Mouse (Mus musculus) layer of hippocampus, adult 18-20 months (tissue): ENCODE results near the gene Rasl10a. TPM values are rescaled to one million over a fixed set of nuclear protein-coding genes. Genes with fewer than 3 reads are reported as not detected.

Experiments used
- DNase-seq, 2 experiments: peaks; one replicate each; pipeline ENCODE4 v3.0.0; 2022; ENCODE audit warnings: low spot score in 2 of 2
- long read RNA-seq: library from polyadenylated mRNA; stranded (forward); transcript quantifications from one replicate; pipeline ENCODE4 v2.0.0, GENCODE M21; 2021
- total RNA-seq, 2 experiments: library from RNA; stranded (reverse); gene quantifications; 2 replicates each; pipeline ENCODE4 v1.2.3; 2021

The Rasl10a gene
- 100 to 1,000 TPM in 1 of 2 experiments, 10 to 100 TPM in 1; 88.1 to 109 TPM for total RNA-seq
- long read RNA-seq, transcript Rasl10a-201 (3 exons, 1,110 nt): major isoform, 48 of 104 reads
- long read RNA-seq, partial matches to known transcripts: 37 of 104 reads
- long read RNA-seq, other reads (novel, unspliced or antisense): 19 of 104 reads

- peak; percentile 55 to 61 for DNase-seq
Measured at GRCm38 (mm10) chr11:5057856-5058641, at the start of gene Rasl10a. Gene Rasl10a, plus strand, starts transcription at chr11:5058128.

DNA sequence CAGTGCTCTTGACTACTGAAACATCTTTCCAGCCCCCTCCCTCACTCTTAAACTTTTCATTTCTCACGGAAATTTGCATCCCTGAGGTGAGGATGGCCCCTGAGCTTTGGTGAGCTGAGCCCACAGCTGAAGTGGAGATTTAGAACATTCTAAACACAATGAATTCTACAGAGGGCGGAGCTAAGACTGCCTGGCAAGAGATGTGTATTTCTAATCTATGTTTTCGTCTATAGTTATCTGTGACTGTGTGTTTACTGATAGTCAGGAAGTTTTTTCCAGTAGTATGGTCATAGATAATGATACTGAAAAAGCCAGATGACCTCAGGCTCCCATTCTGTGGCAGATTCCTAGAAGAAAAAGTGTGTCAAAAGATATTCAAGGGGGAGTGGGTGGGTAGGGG lies 49.1 kb upstream of the Rasl10a start:
- DNase-seq: no peak

GRCm38 (mm10) chr11:5009354-5010074 lies 48.4 kb upstream of the Rasl10a start:
- DNase-seq: no peak

DNA sequence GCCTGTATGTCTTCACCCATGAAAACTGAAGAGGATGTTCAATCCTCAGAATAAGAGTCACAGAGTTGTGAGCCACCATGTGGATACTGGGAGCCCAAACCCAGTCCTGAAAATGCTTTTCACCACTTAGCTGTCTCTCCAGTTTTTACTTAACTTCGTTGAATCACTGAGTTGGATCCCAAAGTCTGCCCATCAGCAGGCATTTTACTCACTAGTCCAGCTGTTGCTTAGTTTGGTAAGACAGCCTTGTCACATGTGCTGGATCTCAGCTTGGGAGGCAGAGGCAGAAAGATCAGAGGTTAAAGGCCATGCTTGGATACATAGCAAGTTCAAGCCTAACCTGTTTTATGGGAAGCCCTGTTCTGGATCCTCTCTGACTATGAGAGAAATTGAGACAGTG lies 47.7 kb upstream of the Rasl10a start:
- DNase-seq: no peak

DNA sequence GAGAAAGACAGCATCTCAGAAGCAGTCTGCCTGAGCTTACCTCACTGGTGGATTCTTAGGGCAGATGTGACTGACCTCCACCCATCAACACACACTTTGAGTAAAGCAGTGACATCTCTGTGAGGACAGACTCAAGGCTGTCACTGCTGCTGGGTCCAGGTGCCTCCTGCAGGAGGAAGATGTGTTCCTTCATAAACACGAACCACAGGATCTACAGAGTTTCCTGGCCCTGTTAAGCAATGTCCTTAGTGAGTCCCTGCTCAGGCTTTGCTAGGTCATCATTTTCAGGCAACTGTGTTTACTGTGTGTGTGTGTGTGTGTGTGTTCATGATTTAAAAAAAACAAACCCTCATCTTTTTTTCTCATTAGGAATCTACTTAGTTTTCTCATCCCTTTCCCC lies 46.4 kb upstream of the Rasl10a start:
- no peak for DNase-seq

- no peak for DNase-seq
Measured at GRCm38 (mm10) chr11:5012213-5012715, 45.7 kb upstream of the Rasl10a start.

- DNase-seq: peak; percentile 61 to 89
Measured at GRCm38 (mm10) chr11:5015720-5016119, 42.2 kb upstream of the Rasl10a start.

GRCm38 (mm10) chr11:5016286-5016685 lies 41.6 kb upstream of the Rasl10a start:
- DNase-seq: no peak

DNA sequence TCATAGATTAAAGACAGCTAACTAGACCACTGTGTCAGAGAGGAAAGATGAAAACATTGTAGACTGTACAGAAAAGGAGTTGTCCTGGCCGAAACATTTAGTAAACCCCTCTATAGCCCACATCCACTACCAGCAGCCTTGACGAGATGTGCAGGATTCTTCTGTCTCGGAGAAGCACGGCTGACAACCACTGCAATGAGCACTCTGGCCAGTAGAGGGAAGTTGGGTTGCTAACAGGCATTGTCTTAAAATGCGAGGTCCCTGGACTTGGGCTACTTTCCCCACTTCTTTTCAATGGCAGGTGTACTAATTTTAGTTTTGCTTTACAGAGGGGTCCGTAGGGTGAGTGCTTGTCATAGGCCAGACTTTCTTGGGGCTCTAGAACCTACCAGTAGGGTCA lies 40.4 kb upstream of the Rasl10a start:
- DNase-seq: peak in 1 of 2 experiments; percentile 67

GRCm38 (mm10) chr11:5025108-5025507 lies 32.8 kb upstream of the Rasl10a start:
- no peak for DNase-seq

DNA sequence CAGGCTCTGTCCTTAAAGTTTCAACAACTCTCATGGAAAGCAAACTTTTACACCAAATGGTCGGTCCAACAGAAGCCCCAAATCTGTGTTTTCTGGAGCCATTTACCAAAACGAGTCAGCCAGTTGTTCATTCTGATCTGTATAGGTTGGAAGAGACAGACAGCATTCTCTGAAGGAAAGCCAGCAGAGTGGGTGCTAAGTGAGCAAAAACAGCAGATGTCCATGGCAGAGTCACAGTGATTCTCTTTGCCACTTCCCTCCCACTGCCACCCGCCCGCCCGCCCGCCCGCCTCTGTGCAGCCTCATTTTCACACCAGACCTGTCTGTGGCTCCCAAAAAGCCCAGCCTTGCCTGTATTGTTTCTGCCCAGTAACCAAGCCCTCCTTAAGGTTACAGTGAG lies 29.7 kb upstream of the Rasl10a start:
- peak; percentile 68 to 89 for DNase-seq

GRCm38 (mm10) chr11:5032706-5033105 lies 25.2 kb upstream of the Rasl10a start:
- no peak for DNase-seq

DNA sequence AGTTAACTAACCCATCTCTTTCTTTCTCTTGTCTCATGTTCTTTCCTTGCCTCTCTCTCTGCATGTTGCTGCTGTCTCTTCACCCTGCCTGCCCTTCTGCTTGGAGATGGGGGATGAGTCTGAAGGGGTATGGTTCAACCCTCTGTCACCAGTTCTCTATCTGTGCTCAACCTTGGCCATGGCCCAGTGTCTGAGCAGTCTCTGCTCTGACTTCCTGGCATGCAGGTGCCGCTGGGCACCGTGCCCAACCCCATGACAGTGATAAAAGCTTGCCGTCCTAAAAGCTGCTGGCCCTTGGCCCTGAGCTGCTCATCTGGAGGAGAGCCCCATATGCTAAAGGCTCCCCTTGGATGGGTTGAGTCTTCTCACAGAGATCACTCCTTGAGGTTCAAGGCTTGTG lies 24.8 kb upstream of the Rasl10a start:
- no peak for DNase-seq

- DNase-seq: peak; percentile 76 to 91
Measured at GRCm38 (mm10) chr11:5035421-5035820, 22.5 kb upstream of the Rasl10a start.

- no peak for DNase-seq
Measured at GRCm38 (mm10) chr11:5037146-5037854, 20.6 kb upstream of the Rasl10a start.

DNA sequence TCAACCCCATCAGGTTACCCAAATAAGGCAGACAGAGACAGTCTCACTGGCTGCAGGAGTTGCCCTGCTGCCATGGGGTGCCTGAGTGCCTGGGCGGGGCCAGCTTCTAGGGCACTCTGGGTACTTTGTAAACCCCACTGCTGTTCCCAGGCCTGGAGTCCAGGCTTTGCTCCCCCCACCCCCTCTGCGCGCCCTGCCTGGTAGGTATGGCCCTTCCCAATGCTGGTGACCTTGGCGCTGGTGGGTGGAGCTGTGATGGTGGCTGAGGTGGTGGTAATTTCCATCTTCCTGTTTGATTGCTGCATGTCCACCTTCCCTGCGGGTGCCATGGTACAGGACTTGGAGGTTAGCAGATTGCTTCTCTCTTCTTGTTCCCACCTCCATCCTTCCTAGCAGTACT lies 17.3 kb upstream of the Rasl10a start:
- DNase-seq: no peak

DNA sequence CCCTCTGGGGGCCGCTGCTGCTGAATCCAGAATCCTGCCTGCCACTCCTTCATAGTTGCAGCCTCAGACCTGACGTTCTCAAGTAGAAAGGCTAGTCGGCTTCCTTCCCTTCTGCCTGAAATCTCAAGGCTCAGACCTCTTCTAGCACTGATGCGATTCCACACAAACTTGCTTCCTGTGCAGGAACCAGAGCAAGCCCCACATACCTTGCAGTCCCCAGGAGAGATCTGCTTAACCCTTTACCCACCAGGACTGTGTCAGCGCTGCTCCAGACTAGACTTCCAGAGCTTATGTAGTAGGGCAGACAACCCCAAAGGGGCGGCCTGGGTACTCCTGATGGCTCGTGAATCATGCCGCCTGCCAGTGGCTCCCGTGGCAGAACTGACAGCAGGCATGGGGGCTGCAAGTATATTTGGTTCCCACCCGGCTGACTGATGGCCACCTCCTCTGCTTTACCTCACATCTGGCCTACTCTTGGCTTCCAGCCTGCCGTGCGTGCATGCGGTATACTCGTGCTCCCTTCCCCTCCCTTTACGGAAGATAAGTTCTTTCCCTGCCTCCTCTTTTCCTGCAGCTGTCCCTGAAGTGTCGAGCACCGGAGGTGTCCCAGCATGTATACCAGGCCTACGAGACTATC lies 16.7 kb upstream of the Rasl10a start:
- DNase-seq: peak; percentile 77 to 86

GRCm38 (mm10) chr11:5042645-5043381 lies 15.1 kb upstream of the Rasl10a start:
- DNase-seq: no peak

GRCm38 (mm10) chr11:5046321-5046926 lies 11.5 kb upstream of the Rasl10a start:
- DNase-seq: no peak

- peak in 1 of 2 experiments; percentile 43 for DNase-seq
Measured at GRCm38 (mm10) chr11:5051629-5052028, 6.3 kb upstream of the Rasl10a start.
